Mouse (Mus musculus) C2C12 (cell line): ENCODE results near the gene Nop56. TPM values are rescaled to one million over a fixed set of nuclear protein-coding genes. Genes with fewer than 3 reads are reported as not detected.
A peak's percentile ranks its signal among the peaks of the same experiment; 100 is the strongest.

Source experiments
- H3K27me3 ChIP-seq: one replicate; pipeline ENCODE4 v1.6.1; 2011; ENCODE audit not compliant: control insufficient read depth, insufficient read depth, insufficient read length
- H3K36me3 ChIP-seq: one replicate; pipeline ENCODE4 v1.6.1; 2011; ENCODE audit not compliant: control insufficient read depth, insufficient read depth
- H3K4me3 ChIP-seq: one replicate; pipeline ENCODE4 v1.5.1; 2011; ENCODE audit warnings: mild to moderate bottlenecking, control low read depth; ENCODE audit not compliant: poor library complexity, insufficient read depth, severe bottlenecking
- H3K79me2 ChIP-seq: one replicate; pipeline ENCODE4 v1.6.1; 2011; ENCODE audit not compliant: control insufficient read depth, insufficient read depth
- H3K79me3 ChIP-seq: one replicate; pipeline ENCODE4 v1.6.1; 2011; ENCODE audit warnings: low read depth, control low read depth
- H3ac ChIP-seq: one replicate; pipeline ENCODE3; 2011; ENCODE audit warnings: low read depth; ENCODE audit not compliant: control insufficient read depth, insufficient read length
- CEBPB ChIP-seq: IDR thresholded peaks from one replicate; pipeline ENCODE4 v1.6.1; 2011; ENCODE audit warnings: low read depth, mild to moderate bottlenecking, control low read depth, moderate library complexity
- CTCF ChIP-seq: IDR thresholded peaks from one replicate; pipeline ENCODE4 v1.5.1; 2011; ENCODE audit not compliant: control insufficient read depth, insufficient read depth, insufficient read length
- FOSL1 ChIP-seq: IDR thresholded peaks from one replicate; pipeline ENCODE4 v1.8.0; 2011; ENCODE audit warnings: mild to moderate bottlenecking, low read length; ENCODE audit not compliant: poor library complexity, insufficient read depth, severe bottlenecking
- MAX ChIP-seq: IDR thresholded peaks from one replicate; pipeline ENCODE4 v1.6.1; 2011; ENCODE audit warnings: mild to moderate bottlenecking, control low read depth
- MYOD1 ChIP-seq: IDR thresholded peaks from one replicate; pipeline ENCODE4 v1.6.1; 2011; ENCODE audit warnings: low read depth; ENCODE audit not compliant: control insufficient read depth, insufficient read length
- MYOG ChIP-seq: IDR thresholded peaks from one replicate; pipeline ENCODE4 v1.6.1; 2011; ENCODE audit not compliant: control insufficient read depth, insufficient read length; ENCODE audit errors: extremely low read depth
- USF1 ChIP-seq: IDR thresholded peaks from one replicate; pipeline ENCODE4 v1.6.1; 2011; ENCODE audit warnings: low read depth, mild to moderate bottlenecking, control low read depth, moderate library complexity
- polyA plus RNA-seq: library from polyadenylated mRNA; unstranded; fragments of >200 nt; fragmentation: generic; extraction: Trizol; gene quantifications from one replicate; pipeline ENCODE4 v1.2.1, GENCODE M21; 2012; ENCODE audit warnings: missing spikeins

Nop56 gene
- polyA plus RNA-seq, 1 experiment: 293 TPM

GRCm38 (mm10) chr2:130293009-130293408 is 18.8 kb downstream of the Nop56 start:
- Histone ChIP-seq H3K4me3 (no peak overlapping the region), H3K27me3 (peaks cover 18% of the 10 kb centered on the region), H3K79me2 (no peaks in the 10 kb centered on the region), H3ac (no peak overlapping the region), H3K36me3 (no peaks in the 10 kb centered on the region), H3K79me3 (no peaks in the 10 kb centered on the region)
- TF ChIP-seq FOSL1: no peak
- no peak for TF ChIP-seq MYOG
- TF ChIP-seq USF1: no peak
- no peak for TF ChIP-seq CTCF
- TF ChIP-seq CEBPB: no peak
- TF ChIP-seq MYOD1: no peak

- H3K79me2 ChIP-seq: no peaks in the 10 kb centered on the region
- no peak overlapping the region for H3ac ChIP-seq
- no peaks in the 10 kb centered on the region for H3K79me3 ChIP-seq
- H3K27me3 ChIP-seq: peaks cover 18% of the 10 kb centered on the region
- TF ChIP-seq CTCF: no peak
- no peak for TF ChIP-seq USF1
- TF ChIP-seq MYOG: no peak
- TF ChIP-seq CEBPB: no peak
- TF ChIP-seq FOSL1: no peak
- H3K36me3 ChIP-seq: no peaks in the 10 kb centered on the region
- no peak overlapping the region for H3K4me3 ChIP-seq
Measured at GRCm38 (mm10) chr2:130293486-130293885, 19.3 kb downstream of the Nop56 start.

- Histone ChIP-seq H3K79me2 (no peaks in the 10 kb centered on the region), H3K27me3 (peaks cover 18% of the 10 kb centered on the region), H3ac (peak overlapping the region; percentile 33), H3K36me3 (no peaks in the 10 kb centered on the region), H3K79me3 (no peaks in the 10 kb centered on the region), H3K4me3 (no peak overlapping the region)
- TF ChIP-seq CTCF (no peak), MYOG (no peak), MAX (no peak), MYOD1 (no peak), FOSL1 (no peak), USF1 (no peak), CEBPB (no peak)
Measured at GRCm38 (mm10) chr2:130294218-130294935, 20.1 kb downstream of the Nop56 start.

GRCm38 (mm10) chr2:130294936-130295277 is 20.7 kb downstream of the Nop56 start, which contains the start of gene Ebf4:
Ebf4 (plus strand) TSS chr2:130295169.
- Histone ChIP-seq H3K79me3 (no peaks in the 10 kb centered on the region), H3K27me3 (peaks cover 18% of the 10 kb centered on the region), H3K79me2 (no peaks in the 10 kb centered on the region), H3K4me3 (peak within 1 kb of the TSS; percentile 11), H3K36me3 (no peaks in the 10 kb centered on the region), H3ac (peak within 1 kb of the TSS; percentile 56)
- TF ChIP-seq FOSL1 (no peak), MAX (no peak), USF1 (no peak), MYOG (no peak), CTCF (no peak), CEBPB (no peak), MYOD1 (no peak)

- TF ChIP-seq MYOD1: no peak
- TF ChIP-seq MAX: no peak
- TF ChIP-seq MYOG: no peak
- no peak for TF ChIP-seq FOSL1
- TF ChIP-seq CEBPB: no peak
- no peak for TF ChIP-seq USF1
- TF ChIP-seq CTCF: no peak
Measured at GRCm38 (mm10) chr2:130295331-130296133, 21.3 kb downstream of the Nop56 start.

More at GRCm38 (mm10) chr2:130295331-130296133, 21.3 kb downstream of the Nop56 start:
- H3K79me2 ChIP-seq: no peaks in the 10 kb centered on the region
- H3K79me3 ChIP-seq: no peaks in the 10 kb centered on the region
- H3K36me3 ChIP-seq: no peaks in the 10 kb centered on the region
- H3ac ChIP-seq: peak overlapping the region; percentile 56
- peaks cover 18% of the 10 kb centered on the region for H3K27me3 ChIP-seq
- peak overlapping the region; percentile 11 for H3K4me3 ChIP-seq
